Comparison of ENCODE assay signal across 9 mouse cellular contexts in genomic region chr2:127832833-127833190, GRCm38 (mm10). TPM values are rescaled to one million over a fixed set of nuclear protein-coding genes. Genes with fewer than 3 reads are reported as not detected.
DNase-seq lines count a peak whose midpoint lies in the region; ATAC-seq lines count a peak whose summit lies in the region.
"Had no signal": no experiment of that assay in that cellular context is flagged by ENCODE, and none has a peak within 500 bp of the region (broad histone marks: within the 10 kb centered on the region; RNA-seq: fewer than 3 reads in every experiment).

No protein-coding gene starts in this region.

- 13% methylated on average over 2 of the region's 2 CpGs for WGBS in hindbrain, embryonic 14.5 days
- 17% methylated on average over 2 of the region's 2 CpGs for WGBS in hindbrain, embryonic 13.5 days
- WGBS in heart, embryonic 10.5 days, result 20% methylated on average over 2 of the region's 2 CpGs

- H3K4me1 ChIP-seq in hindbrain, embryonic 14.5 days (replicated peaks; ENCODE audit: control insufficient read depth, insufficient read depth, low read length), result peaks cover 5% of the 10 kb centered on the region; the same call in 1 of the 2 replicates
- H3K4me1 ChIP-seq in hindbrain, embryonic 13.5 days (replicated peaks), result peaks cover 14% of the 10 kb centered on the region
- H3K4me1 ChIP-seq in heart, embryonic 10.5 days, result peaks cover 8% of the 10 kb centered on the region; the same call in 1 of the 2 replicates

- peak; percentile 69 for DNase-seq in hindbrain, embryonic 14.5 days (ENCODE audit: low spot score)
- DNase-seq in A20 (ENCODE audit: low read depth, low spot score) (peak; percentile 81), R1 (ENCODE audit: low read depth, low spot score) (peak; percentile 65)
- DNase-seq in hindlimb bud, embryonic 11.5 days (ENCODE audit: extremely low spot score, low read depth, low spot score), result peak; percentile 39
- no peak for DNase-seq in gastrocnemius, postnatal 10 days
- no peak for DNase-seq in heart, postnatal 36 days
- no peak for DNase-seq in heart, embryonic 10.5 days (ENCODE audit: low spot score)

- H3K4me2 ChIP-seq in hindbrain, embryonic 14.5 days (replicated peaks), result no peak overlapping the region
- H3K4me2 ChIP-seq in hindbrain, embryonic 13.5 days, result no peak overlapping the region

- H3K27me3 ChIP-seq in hindbrain, embryonic 14.5 days (ENCODE audit: control insufficient read depth, insufficient read depth, low read length), result no peaks in the 10 kb centered on the region
- H3K27me3 ChIP-seq in hindbrain, embryonic 13.5 days, result peaks cover 15% of the 10 kb centered on the region
- H3K27me3 ChIP-seq in heart, embryonic 10.5 days (ENCODE audit: insufficient read depth, poor library complexity, severe bottlenecking), result peaks cover 12% of the 10 kb centered on the region

- no peak overlapping the region for H3K4me3 ChIP-seq in hindbrain, embryonic 14.5 days (replicated peaks; ENCODE audit: low read length)
- H3K4me3 ChIP-seq in hindbrain, embryonic 13.5 days, result no peak overlapping the region
- H3K4me3 ChIP-seq in heart, embryonic 10.5 days, result no peak overlapping the region

- no peak for ATAC-seq in hindbrain, embryonic 14.5 days (ENCODE audit: low FRiP score)
- no peak for ATAC-seq in hindbrain, embryonic 13.5 days (ENCODE audit: low FRiP score)

- H3K27ac ChIP-seq in hindbrain, embryonic 14.5 days, result no peak overlapping the region
- no peak overlapping the region for H3K27ac ChIP-seq in hindbrain, embryonic 13.5 days
- no peak overlapping the region for H3K27ac ChIP-seq in heart, embryonic 10.5 days

- H3K9me3 ChIP-seq in hindbrain, embryonic 14.5 days (ENCODE audit: control insufficient read depth, low read length), result no peaks in the 10 kb centered on the region
- H3K9me3 ChIP-seq in hindbrain, embryonic 13.5 days, result no peaks in the 10 kb centered on the region
- no peaks in the 10 kb centered on the region for H3K9me3 ChIP-seq in heart, embryonic 10.5 days

- no peak overlapping the region for H3K9ac ChIP-seq in hindbrain, embryonic 14.5 days
- H3K9ac ChIP-seq in hindbrain, embryonic 13.5 days, result no peak overlapping the region

- intact Hi-C loops in heart, postnatal 36 days (cut with DNase I), result no loop called here

- no peaks in the 10 kb centered on the region for H3K36me3 ChIP-seq in hindbrain, embryonic 14.5 days (replicated peaks; ENCODE audit: control insufficient read depth, insufficient read depth)
- H3K36me3 ChIP-seq in hindbrain, embryonic 13.5 days, result no peaks in the 10 kb centered on the region
- no peaks in the 10 kb centered on the region for H3K36me3 ChIP-seq in heart, embryonic 10.5 days

RNA-seq across cellular contexts. Expression of gene Bub1, which starts 1.1 kb away (rescaled TPM):
- 3.2 and 3.7 TPM in 2 replicates for polyA plus RNA-seq in hindbrain, embryonic 14.5 days (2014; fragmentation: Nextera tagmentation; extraction: Ambion mirVana)
- polyA plus RNA-seq in hindbrain, embryonic 13.5 days (2015; fragmentation: Nextera tagmentation; extraction: Ambion mirVana), result 13.2 and 14.4 TPM in 2 replicates
- 1 to 10 TPM; 3.7 to 5.1 TPM for total RNA-seq in gastrocnemius, postnatal 10 days (2021)
- total RNA-seq in heart, postnatal 36 days (2021), result under 1 TPM; 0.30 to 0.50 TPM
- polyA plus RNA-seq in heart, embryonic 10.5 days (2016; fragmentation: Nextera tagmentation; extraction: Ambion mirVana), result 61.8 and 71.3 TPM in 2 replicates

RNA-seq across cellular contexts. Expression of gene Acoxl, which starts 5.9 kb away (rescaled TPM):
- 0.16 TPM in 1 of 2 replicates, not detected in the other for polyA plus RNA-seq in hindbrain, embryonic 14.5 days (2014; fragmentation: Nextera tagmentation; extraction: Ambion mirVana)
- polyA plus RNA-seq in hindbrain, embryonic 13.5 days (2015; fragmentation: Nextera tagmentation; extraction: Ambion mirVana), result 0.21 TPM in 1 of 2 replicates, not detected in the other
- under 1 TPM; 0.11 to 0.14 TPM for total RNA-seq in gastrocnemius, postnatal 10 days (2021)
- not detected for total RNA-seq in heart, postnatal 36 days (2021)
- 0.39 and 0.51 TPM in 2 replicates for polyA plus RNA-seq in heart, embryonic 10.5 days (2016; fragmentation: Nextera tagmentation; extraction: Ambion mirVana)
- total RNA-seq: heart, adult 18-20 months had no signal

RNA-seq across cellular contexts. Expression of gene Mtln, which starts 40.5 kb away (rescaled TPM):
- polyA plus RNA-seq in hindbrain, embryonic 14.5 days (2014; fragmentation: Nextera tagmentation; extraction: Ambion mirVana), result 46.4 and 50.9 TPM in 2 replicates
- polyA plus RNA-seq in hindbrain, embryonic 13.5 days (2015; fragmentation: Nextera tagmentation; extraction: Ambion mirVana), result 32.7 and 34.8 TPM in 2 replicates
- 10 to 100 TPM; 64.1 to 80.2 TPM for total RNA-seq in gastrocnemius, postnatal 10 days (2021)
- total RNA-seq in heart, postnatal 36 days (2021), result 10 to 100 TPM; 53.7 to 56.8 TPM
- 33.8 and 35.4 TPM in 2 replicates for polyA plus RNA-seq in heart, embryonic 10.5 days (2016; fragmentation: Nextera tagmentation; extraction: Ambion mirVana)

RNA-seq across cellular contexts. Expression of gene Nphp1, which starts 44.1 kb away (rescaled TPM):
- 14.9 and 15.0 TPM in 2 replicates for polyA plus RNA-seq in hindbrain, embryonic 14.5 days (2014; fragmentation: Nextera tagmentation; extraction: Ambion mirVana)
- polyA plus RNA-seq in hindbrain, embryonic 13.5 days (2015; fragmentation: Nextera tagmentation; extraction: Ambion mirVana), result 18.8 and 19.9 TPM in 2 replicates
- 10 to 100 TPM; 12.9 to 14.1 TPM for total RNA-seq in gastrocnemius, postnatal 10 days (2021)
- total RNA-seq in heart, postnatal 36 days (2021), result 1 to 10 TPM; 7.6 to 9.0 TPM
- polyA plus RNA-seq in heart, embryonic 10.5 days (2016; fragmentation: Nextera tagmentation; extraction: Ambion mirVana), result 16.9 and 20.5 TPM in 2 replicates

Comparison
In these comparisons a context has a peak if more than half of its experiments do, and no peak if none do; other contexts are left out.
1. DNase-seq: peak in hindbrain, embryonic 14.5 days (single experiment), A20 (single experiment), R1 (single experiment) and hindlimb bud, embryonic 11.5 days (single experiment); none in gastrocnemius, postnatal 10 days (single experiment), heart, postnatal 36 days (0 of 2) and heart, embryonic 10.5 days (single experiment).